Mouse (Mus musculus) testis, postnatal 10 days (tissue): ENCODE measurements around the gene Atp1a2.
A peak's percentile ranks its signal among the peaks of the same experiment; 100 is the strongest.

Experiments used
- DNase-seq: peaks from one replicate; pipeline ENCODE4 v3.0.0; 2021; ENCODE audit warnings: low spot score

Atp1a2 gene

DNA sequence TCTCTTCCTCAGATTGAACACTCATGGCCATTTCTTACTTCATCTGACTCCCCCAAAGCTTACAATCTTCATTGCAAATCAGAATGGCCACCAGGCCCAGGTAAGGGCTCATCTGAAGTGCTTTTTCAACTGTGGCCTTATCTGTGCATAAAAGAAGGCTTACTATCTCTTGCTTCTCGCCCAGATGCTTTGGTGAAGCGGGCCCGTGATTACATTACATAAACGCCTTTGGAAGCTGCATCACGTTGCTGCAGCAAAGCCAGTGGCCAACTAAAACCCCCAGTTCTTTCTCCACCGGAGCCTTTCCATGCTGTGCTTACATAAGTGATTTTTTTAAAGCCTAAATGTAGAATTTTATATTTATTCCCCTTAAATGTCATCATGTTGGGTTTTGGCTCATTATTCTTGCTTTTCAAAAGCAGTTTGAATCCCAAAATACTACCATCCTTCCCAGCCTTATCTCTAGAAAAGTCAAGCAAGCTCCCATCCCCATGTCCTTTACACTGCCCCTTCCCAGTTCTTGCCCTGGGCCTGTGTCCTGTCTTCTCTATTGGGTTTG, 26.0 kb upstream of the Atp1a2 start:
- DNase-seq, result no peak

- DNase-seq, result no peak
Observed at GRCm38 (mm10) chr1:172323298-172323697, 25.4 kb upstream of the Atp1a2 start.

DNA sequence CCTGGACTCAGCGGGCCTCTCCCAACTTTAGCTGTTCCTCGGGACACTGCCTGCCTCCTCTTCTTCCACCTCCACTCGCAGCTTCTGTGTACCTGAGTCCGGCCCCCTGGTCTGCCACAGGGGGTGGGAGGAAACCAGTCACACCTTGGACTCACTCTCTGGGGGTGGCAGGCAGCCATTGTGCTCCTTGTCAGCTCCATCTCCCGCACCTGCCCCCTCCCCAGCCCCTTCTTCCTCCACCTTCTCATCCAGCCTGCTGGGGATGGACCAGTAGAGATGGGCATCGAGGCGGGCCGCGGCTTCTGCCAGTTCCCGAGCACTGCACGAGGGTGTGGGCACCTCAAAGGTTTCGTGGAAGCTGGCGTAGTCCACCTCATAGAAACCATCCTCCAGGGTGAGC, 24.9 kb upstream of the Atp1a2 start:
- DNase-seq, result no peak

- no peak for DNase-seq
Observed at GRCm38 (mm10) chr1:172319921-172320411, 22.1 kb upstream of the Atp1a2 start.

- no peak for DNase-seq
Observed at GRCm38 (mm10) chr1:172319346-172319745, 21.5 kb upstream of the Atp1a2 start.

- DNase-seq, result no peak
Observed at GRCm38 (mm10) chr1:172318424-172319035, 20.7 kb upstream of the Atp1a2 start.

DNA sequence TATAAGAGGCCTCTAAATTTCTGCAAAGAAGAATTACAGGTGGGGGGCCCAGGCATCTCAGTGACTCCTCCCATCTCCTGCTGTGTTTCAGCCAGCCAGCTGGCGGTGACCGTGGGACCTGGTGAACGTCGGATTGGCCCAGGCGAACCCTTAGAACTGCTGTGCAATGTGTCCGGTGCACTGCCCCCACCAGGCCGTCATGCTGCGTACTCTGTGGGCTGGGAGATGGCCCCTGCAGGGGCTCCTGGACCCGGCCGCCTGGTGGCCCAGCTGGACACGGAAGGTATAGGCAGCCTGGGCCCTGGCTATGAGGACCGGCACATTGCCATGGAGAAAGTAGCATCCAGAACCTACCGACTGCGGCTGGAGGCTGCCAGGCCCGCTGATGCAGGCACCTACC, 20.1 kb upstream of the Atp1a2 start:
- DNase-seq, result no peak

- DNase-seq, result no peak
Observed at GRCm38 (mm10) chr1:172317431-172317830, 19.6 kb upstream of the Atp1a2 start.

- no peak for DNase-seq
Observed at GRCm38 (mm10) chr1:172314911-172315310, 17.0 kb upstream of the Atp1a2 start.

- no peak for DNase-seq
Observed at GRCm38 (mm10) chr1:172313613-172314411, 15.9 kb upstream of the Atp1a2 start.

DNA sequence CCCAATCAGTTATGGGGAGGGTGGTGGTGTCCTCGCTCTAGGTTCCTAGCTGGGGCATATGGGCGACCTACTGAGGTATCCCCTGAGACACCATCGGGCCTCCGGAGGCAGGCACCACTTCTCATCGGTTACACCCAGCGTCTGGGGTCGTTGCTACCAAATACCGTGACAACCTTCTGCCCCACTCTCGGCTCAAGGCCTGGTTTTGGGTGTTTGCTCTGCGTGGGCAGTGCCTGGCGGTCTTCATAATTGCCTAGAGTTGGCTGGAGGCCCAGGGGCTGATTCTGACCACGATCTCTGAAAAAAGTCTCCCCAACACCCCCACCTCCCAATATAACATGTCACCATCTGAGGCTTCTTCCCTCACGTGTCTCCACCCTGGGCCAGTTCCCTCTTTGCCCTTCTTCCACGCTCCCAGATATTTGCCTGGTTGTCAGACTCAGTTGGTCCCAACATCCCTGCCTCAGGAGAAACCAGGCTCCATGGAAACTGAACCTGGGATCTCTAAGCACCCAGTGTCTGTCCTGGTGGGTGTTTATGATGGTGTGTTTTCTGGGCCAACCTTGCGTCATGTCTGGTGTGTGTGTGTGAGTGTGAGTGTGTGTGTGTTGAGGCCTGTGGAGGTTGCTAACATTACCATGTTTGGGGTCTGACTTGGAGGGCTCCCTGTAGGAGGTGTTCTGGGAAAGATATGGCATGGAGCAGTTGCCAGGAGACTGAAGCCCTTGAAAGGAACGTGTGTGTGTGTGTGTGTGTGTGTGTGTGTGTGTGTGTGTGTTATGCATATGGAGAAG, 15.1 kb upstream of the Atp1a2 start:
- DNase-seq, result no peak

DNA sequence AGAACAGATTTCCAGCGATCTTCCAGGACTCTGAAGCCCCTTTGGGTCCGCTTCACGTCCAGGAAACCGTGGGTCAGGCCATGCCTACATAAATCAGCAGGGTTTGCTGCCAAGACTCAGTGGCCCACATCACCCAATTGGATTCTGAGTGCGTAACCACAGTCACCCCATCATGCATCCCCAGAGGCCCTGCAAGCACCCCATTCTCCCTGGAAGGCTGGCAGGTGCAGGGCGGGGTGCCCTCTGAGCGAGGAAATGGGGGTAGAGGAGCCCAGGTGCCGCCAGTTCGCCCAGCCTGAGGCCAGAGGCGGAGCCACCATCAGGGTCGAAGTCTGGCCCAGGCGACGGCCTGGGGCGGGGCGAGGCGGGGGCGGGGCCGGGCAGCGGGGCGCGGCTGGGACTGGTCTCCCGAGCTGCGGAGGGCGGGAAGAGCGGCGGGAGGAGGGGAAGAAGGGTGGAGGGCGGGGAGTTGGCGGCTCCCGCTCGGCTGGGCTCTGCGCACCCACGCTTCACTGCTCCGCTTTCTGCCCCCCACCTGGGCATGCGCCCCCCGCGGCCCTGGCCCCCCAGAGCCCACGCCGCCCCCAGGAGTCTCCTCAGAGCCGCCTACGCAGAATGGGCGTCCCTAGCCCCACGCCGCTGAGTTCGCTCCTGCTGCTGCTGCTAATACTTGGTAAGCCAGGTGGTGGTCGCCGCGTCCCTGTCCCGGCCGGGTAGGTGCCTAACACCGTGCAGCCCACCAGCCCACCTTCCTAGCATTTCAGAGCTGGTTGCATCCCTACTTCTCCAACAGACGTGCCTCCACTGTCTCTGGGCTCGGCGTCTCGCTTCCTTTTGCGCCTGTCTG, 14.3 kb upstream of the Atp1a2 start:
- DNase-seq, result peak; percentile 93

DNA sequence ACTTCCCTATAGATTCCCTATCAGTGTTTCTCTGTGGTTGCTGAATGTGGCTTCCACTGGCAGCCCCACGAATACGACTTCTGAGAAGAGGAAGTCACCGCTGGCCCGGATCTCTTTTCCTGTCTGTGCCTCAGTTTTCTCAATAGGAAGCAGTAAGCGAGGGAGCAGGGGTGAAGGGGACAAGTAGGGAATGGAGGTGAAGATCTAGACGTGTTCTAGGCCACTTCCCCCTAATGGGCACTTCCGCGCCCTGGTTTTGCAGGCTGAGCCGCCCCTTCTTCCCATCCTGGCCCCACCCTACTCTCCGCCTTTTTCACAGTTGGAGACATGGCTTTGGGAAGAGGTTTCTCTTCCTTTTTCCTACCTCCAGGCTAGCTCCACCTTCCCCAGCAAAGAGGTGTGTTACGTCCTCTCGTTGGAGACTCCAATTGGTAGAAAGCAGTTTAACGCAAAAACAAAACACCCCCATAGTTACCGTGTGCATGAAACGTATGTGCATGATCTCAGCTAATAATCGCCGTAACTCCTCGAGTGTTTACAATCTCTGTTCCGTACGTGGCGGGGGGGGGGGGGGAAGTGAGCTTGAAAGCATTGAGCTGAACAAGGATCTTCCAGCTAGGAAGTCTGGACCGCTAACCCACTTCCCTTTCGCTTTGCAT, 13.5 kb upstream of the Atp1a2 start:
- DNase-seq, result peak; percentile 66

GRCm38 (mm10) chr1:172309699-172310398, 12.0 kb upstream of the Atp1a2 start:
- DNase-seq, result peak; percentile 96

GRCm38 (mm10) chr1:172308409-172308808, 10.5 kb upstream of the Atp1a2 start:
- DNase-seq, result no peak

DNA sequence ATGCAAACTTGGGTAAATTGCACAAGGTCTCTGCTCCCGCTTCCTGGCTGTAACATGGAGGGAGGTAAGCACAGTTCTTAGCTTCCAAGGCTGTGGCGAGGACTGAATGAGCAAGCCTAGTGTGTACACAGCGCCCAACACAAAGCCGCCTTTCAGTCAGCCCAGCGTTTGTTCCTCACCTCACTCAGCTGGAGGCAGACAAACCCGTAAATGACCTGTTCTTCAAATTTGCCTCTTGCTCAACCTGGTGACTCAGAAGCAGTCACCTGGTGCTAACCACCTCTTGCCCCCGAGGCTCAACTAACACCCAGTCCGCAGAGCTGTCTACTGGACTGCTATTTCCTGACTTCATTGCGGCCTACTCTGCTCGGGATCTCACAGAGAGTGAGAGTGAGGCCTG, 10.1 kb upstream of the Atp1a2 start:
- no peak for DNase-seq

DNA sequence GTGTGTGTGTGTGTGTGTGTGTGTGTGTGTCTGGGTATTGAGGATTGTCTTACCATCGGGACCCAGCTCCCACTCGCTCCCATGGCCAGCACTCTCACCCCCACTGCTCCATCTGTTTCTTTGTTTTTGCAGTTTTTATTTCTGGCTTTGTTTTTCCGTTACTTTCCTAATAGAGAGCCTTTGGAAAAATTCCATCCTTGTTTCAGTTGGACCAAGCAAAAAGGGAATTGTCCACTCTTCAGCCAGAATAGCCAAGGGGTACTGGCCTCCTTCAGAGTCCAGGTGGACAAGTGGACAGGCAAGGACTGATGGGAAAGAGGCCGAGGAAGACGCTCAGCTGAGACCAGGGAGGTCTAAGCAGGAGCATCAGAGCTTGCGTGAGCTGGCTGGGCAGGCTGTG, 9.0 kb upstream of the Atp1a2 start:
- no peak for DNase-seq

DNA sequence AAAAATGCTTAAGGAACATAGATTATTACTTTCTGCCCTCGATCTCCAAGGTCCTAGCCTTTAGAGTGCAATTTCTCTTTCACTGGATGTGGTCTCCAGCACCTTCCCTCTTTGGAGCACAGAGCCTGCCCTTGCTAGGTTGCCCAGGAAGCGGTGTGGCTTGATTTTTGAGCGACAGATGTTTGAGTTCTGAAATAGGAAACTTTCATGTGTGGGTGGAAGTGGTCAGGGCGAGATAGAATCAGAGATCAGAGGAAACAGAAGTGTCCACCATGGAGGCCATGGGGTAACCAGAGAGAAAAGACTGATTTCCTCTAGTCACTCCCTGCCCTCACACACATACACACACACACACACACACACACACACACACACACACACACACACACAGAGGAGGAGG, 8.3 kb upstream of the Atp1a2 start:
- no peak for DNase-seq

DNA sequence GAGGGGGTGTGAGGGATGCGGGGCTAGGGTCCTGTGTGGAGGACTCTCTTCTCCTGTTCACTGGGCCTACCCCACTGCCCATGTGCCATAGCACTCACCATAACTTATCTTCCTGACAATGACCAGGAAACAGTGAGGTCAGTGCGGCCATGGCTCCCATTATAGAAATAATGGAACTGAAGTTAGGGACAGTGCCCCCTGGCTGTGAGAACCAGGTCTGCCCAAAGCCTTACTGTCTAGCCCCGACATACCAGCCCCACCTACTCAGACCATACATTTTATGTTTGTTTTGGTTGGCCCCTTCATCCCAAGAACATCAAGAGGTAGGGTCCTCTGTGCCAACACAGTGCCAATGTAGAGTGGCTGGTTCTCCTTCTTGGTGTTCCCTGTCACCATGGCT, 7.8 kb upstream of the Atp1a2 start:
- DNase-seq, result no peak

GRCm38 (mm10) chr1:172305153-172305552, 7.3 kb upstream of the Atp1a2 start:
- no peak for DNase-seq
